Comparison of ENCODE assay signal across 19 mouse cellular contexts in genomic region chr7:98850388-98850787, GRCm38 (mm10). TPM values are rescaled to one million over a fixed set of nuclear protein-coding genes. Genes with fewer than 3 reads are reported as not detected.
DNase-seq lines count a peak whose midpoint lies in the region; ATAC-seq and TF ChIP-seq lines count a peak whose summit lies in the region.
"Had no signal": no experiment of that assay in that cellular context is flagged by ENCODE, and none has a peak within 500 bp of the region (broad histone marks: within the 10 kb centered on the region; RNA-seq: fewer than 3 reads in every experiment).

No protein-coding gene starts in this region.

- H3K36me3 ChIP-seq in heart, embryonic 14.5 days (ENCODE audit: control insufficient read depth, insufficient read depth, low read length): peaks cover 23% of the 10 kb centered on the region; the same call in 1 of the 2 replicates
- peaks cover 54% of the 10 kb centered on the region for H3K36me3 ChIP-seq in lung, embryonic 14.5 days (ENCODE audit: insufficient read depth)
- no peaks in the 10 kb centered on the region for H3K36me3 ChIP-seq in hindbrain, embryonic 10.5 days
- H3K36me3 ChIP-seq: forebrain, embryonic 10.5 days; midbrain, embryonic 15.5 days had no signal

- no peak overlapping the region for H3K4me3 ChIP-seq in heart, embryonic 14.5 days (ENCODE audit: control insufficient read depth in 1 of 2, insufficient read depth in 1 of 2, low read depth in 1 of 2, low read length in 2 of 2)
- H3K4me3 ChIP-seq in lung, embryonic 14.5 days (ENCODE audit: low read depth, low read length): no peak overlapping the region
- no peak overlapping the region for H3K4me3 ChIP-seq in lung, adult 2 months (replicated peaks; ENCODE audit: extremely low read depth, low read depth, low read length)
- H3K4me3 ChIP-seq in hindbrain, embryonic 10.5 days: no peak overlapping the region
- H3K4me3 ChIP-seq: forebrain, embryonic 10.5 days; midbrain, embryonic 15.5 days; myocyte had no signal

- no peak for TF ChIP-seq CTCF in lung, embryonic 14.5 days (IDR thresholded peaks at IDR 0.05; ENCODE audit: low read depth)
- no peak for TF ChIP-seq CTCF in lung, adult 2 months (IDR thresholded peaks at IDR 0.05; ENCODE audit: insufficient read depth, low read length)

- WGBS in heart, embryonic 14.5 days: 71% methylated on average over 5 of the region's 5 CpGs
- WGBS in lung, embryonic 14.5 days: 80% methylated on average over 5 of the region's 5 CpGs
- 84% methylated on average over 5 of the region's 5 CpGs for WGBS in lung, adult 2 months
- 76% methylated on average over 5 of the region's 5 CpGs for WGBS in hindbrain, embryonic 10.5 days

- H3K27ac ChIP-seq in heart, embryonic 14.5 days (replicated peaks in 1 of 2; ENCODE audit: control insufficient read depth in 1 of 2, insufficient read depth in 1 of 2, low read depth in 2 of 2, low read length in 2 of 2): peak overlapping the region; percentile 80 to 83
- H3K27ac ChIP-seq in lung, embryonic 14.5 days (ENCODE audit: low read depth): peak overlapping the region; percentile 90; the same call in 1 of the 2 replicates
- H3K27ac ChIP-seq in hindbrain, embryonic 10.5 days: no peak overlapping the region
- H3K27ac ChIP-seq: hindbrain, postnatal 0 days; liver, embryonic 14.5 days; midbrain, embryonic 15.5 days had no signal

- no peak for DNase-seq in heart, adult 9 months (ENCODE audit: low spot score in 2 of 2)
- no peak for DNase-seq in lung, embryonic 14.5 days
- DNase-seq in lung, adult 2 months: no peak
- DNase-seq in hindbrain, embryonic 10.5 days (ENCODE audit: low spot score): no peak
- no peak for DNase-seq in cerebellum, adult 11-12 months
- DNase-seq: adrenal gland, postnatal 25 days; B cell, adult 2 months; cerebellum, adult 11 months; cerebellum, postnatal 25 days; embryo, embryonic 11 days; gastrocnemius, postnatal 10 days; thymus, adult 2 months had no signal

- no peaks in the 10 kb centered on the region for H3K9me3 ChIP-seq in heart, embryonic 14.5 days (ENCODE audit: control insufficient read depth, low read length)
- no peaks in the 10 kb centered on the region for H3K9me3 ChIP-seq in lung, embryonic 14.5 days (ENCODE audit: low read depth, low read length)
- H3K9me3 ChIP-seq in hindbrain, embryonic 10.5 days: no peaks in the 10 kb centered on the region
- H3K9me3 ChIP-seq: forebrain, embryonic 10.5 days; midbrain, embryonic 15.5 days had no signal

- H3K4me2 ChIP-seq in heart, embryonic 14.5 days (ENCODE audit: low read length): no peak overlapping the region
- H3K4me2 ChIP-seq in lung, embryonic 14.5 days: no peak overlapping the region
- H3K4me2 ChIP-seq: midbrain, embryonic 15.5 days had no signal

- no peaks in the 10 kb centered on the region for H3K27me3 ChIP-seq in heart, embryonic 14.5 days (ENCODE audit: control insufficient read depth, insufficient read depth, low read length)
- H3K27me3 ChIP-seq in lung, embryonic 14.5 days (ENCODE audit: insufficient read depth, low read length): no peaks in the 10 kb centered on the region
- H3K27me3 ChIP-seq in hindbrain, embryonic 10.5 days (ENCODE audit: insufficient read depth, poor library complexity, severe bottlenecking): peaks cover 26% of the 10 kb centered on the region
- H3K27me3 ChIP-seq: midbrain, embryonic 15.5 days had no signal

- TF ChIP-seq POLR2A in lung, adult 2 months (IDR thresholded peaks at IDR 0.05; ENCODE audit: borderline replicate concordance, extremely low read depth, low read depth, low read length): no peak

- H3K4me1 ChIP-seq in heart, embryonic 14.5 days (ENCODE audit: control insufficient read depth in 2 of 2, insufficient read depth in 2 of 2, low read length in 2 of 2): peaks cover 48 to 63% of the 10 kb centered on the region in 2 experiments
- H3K4me1 ChIP-seq in lung, embryonic 14.5 days (ENCODE audit: insufficient read depth): peaks cover 17% of the 10 kb centered on the region; the same call in 1 of the 2 replicates
- peaks cover 3% of the 10 kb centered on the region; the same call in 1 of the 2 replicates for H3K4me1 ChIP-seq in lung, adult 2 months (ENCODE audit: control insufficient read depth, insufficient read depth, low read length)
- H3K4me1 ChIP-seq in hindbrain, embryonic 10.5 days (replicated peaks): peaks cover 28% of the 10 kb centered on the region
- H3K4me1 ChIP-seq: midbrain, embryonic 15.5 days had no signal

- no peak for ATAC-seq in heart, embryonic 14.5 days (ENCODE audit: insufficient number of reproducible peaks, insufficient read depth, low FRiP score, low read depth)
- ATAC-seq in lung, embryonic 14.5 days (ENCODE audit: insufficient read depth): no peak
- 0 out of 2 replicates have a peak, but pooled peaks have one; percentile 19 for ATAC-seq in megakaryocyte progenitor cell, adult 5-6 weeks (replicated peaks; ENCODE audit: poor library complexity)
- ATAC-seq: hindbrain, postnatal 0 days; midbrain, embryonic 15.5 days had no signal

- H3K9ac ChIP-seq in heart, embryonic 14.5 days (ENCODE audit: low read length): no peak overlapping the region
- H3K9ac ChIP-seq in lung, embryonic 14.5 days: no peak overlapping the region
- H3K9ac ChIP-seq: liver, embryonic 14.5 days; midbrain, embryonic 15.5 days had no signal

RNA-seq across cellular contexts. Expression of gene Wnt11, which starts 15.5 kb away (rescaled TPM):
- 13.5 and 14.7 TPM in 2 replicates for polyA plus RNA-seq in heart, embryonic 14.5 days (2014; fragmentation: Nextera tagmentation; extraction: Ambion mirVana)
- 21.4 and 21.5 TPM in 2 replicates for polyA plus RNA-seq in lung, embryonic 14.5 days (2014; fragmentation: Nextera tagmentation; extraction: Ambion mirVana)
- 35.1 and 47.3 TPM in 2 replicates for polyA plus RNA-seq in lung, adult 2 months (2012; rRNA removed)
- not detected in 2 replicates for total RNA-seq in megakaryocyte progenitor cell, adult 5-6 weeks (2015)
- total RNA-seq in megakaryocyte progenitor cell, adult 5-6 weeks (2017): not detected in 2 replicates
- polyA plus RNA-seq in hindbrain, embryonic 10.5 days (2016; fragmentation: Nextera tagmentation; extraction: Ambion mirVana): 0.66 and 1.9 TPM in 2 replicates
